Mouse (Mus musculus): Measurements from ENCODE around the gene Samhd1. TPM values are rescaled to one million over a fixed set of nuclear protein-coding genes. Genes with fewer than 3 reads are reported as not detected.

The Samhd1 gene
- polyA plus RNA-seq, 1 experiment from 2014 or later, result 17.3 TPM

DNA sequence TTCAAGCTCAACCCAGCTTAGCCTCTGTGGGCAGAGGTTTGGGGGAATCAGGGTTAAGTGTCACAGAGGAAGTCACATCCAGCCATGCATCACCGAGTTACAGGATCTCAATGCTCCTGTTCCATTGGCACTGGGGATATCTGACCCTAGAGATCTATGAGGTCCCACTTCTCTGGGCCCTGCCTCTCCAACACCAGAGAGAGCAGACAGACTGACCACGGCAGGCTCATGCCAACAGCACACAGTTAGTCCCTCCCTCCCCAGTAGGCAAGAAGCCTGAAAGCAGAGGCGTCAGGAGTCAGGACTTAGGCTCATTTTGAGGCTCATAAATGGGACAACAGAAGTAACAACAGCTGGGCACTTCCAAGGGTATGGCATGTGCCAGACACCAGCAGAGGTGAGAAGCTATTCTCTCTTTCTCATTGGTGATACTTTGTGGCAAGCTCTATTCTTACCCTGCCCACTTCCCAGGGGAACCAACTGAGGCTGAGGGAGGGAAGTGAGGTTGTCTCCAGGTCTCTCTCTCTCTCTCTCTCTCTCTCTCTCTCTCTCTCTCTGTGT is 65.2 kb downstream of the Samhd1 start:
- Histone ChIP-seq H3K27ac (ENCODE audit: low read depth) (peak overlapping the region; percentile 62), H3K27me3 (ENCODE audit: insufficient read depth, low read length) (no peaks in the 10 kb centered on the region), H3K9ac (replicated peaks) (0 out of 2 replicates have a peak overlapping the region, but pooled peaks have one; percentile 7), H3K4me1 (ENCODE audit: insufficient read depth) (peaks cover 46% of the 10 kb centered on the region), H3K9me3 (ENCODE audit: low read length) (no peaks in the 10 kb centered on the region), H3K4me3 (ENCODE audit: low read depth, low read length) (no peak overlapping the region), H3K36me3 (replicated peaks; ENCODE audit: insufficient read depth, low read length) (no peaks in the 10 kb centered on the region), H3K4me2 (ENCODE audit: low read depth, low read length) (0 out of 2 replicates have a peak overlapping the region, but pooled peaks have one; percentile 13)
- ATAC-seq (no peak), DNase-seq (no peak)
- 34% methylated on average over 3 of the region's 3 CpGs for WGBS (ENCODE audit: insufficient replicate concordance)
- TF ChIP-seq CTCF (IDR thresholded peaks at IDR 0.05; ENCODE audit: low read depth), result no peak
- no peak for TF ChIP-seq EP300 (IDR thresholded peaks at IDR 0.05; ENCODE audit: low read depth)

DNA sequence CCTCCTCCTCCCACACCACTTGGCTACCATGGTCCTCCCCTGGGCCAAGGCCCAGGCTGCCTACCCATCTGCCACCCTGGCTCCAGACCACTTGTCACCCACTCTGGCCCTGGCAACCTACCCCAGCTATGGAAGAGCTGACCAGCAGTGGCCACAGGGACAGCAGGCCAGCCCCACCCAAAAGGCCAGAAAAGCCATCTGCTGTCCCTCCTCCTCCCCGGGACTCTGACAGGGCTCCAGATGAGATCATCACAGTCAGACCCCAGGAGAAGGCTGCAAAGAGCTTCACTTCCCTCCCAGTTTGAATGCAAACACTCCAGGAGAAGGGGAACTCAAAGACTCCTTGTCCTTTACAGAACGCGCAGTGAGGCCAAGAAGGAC is 65.7 kb downstream of the Samhd1 start:
- no peaks in the 10 kb centered on the region for H3K9me3 ChIP-seq (ENCODE audit: low read length)
- DNase-seq (no peak), ATAC-seq (no peak)
- H3K4me1 ChIP-seq (ENCODE audit: insufficient read depth), result peaks cover 51% of the 10 kb centered on the region
- no peak overlapping the region for H3K4me3 ChIP-seq (ENCODE audit: low read depth, low read length)
- 44% methylated on average over 3 of the region's 3 CpGs for WGBS (ENCODE audit: insufficient replicate concordance)
- no peaks in the 10 kb centered on the region for H3K36me3 ChIP-seq (replicated peaks; ENCODE audit: insufficient read depth, low read length)
- H3K9ac ChIP-seq (replicated peaks), result 0 out of 2 replicates have a peak overlapping the region, but pooled peaks have one; percentile 7
- no peak for TF ChIP-seq CTCF (IDR thresholded peaks at IDR 0.05; ENCODE audit: low read depth)
- no peak for TF ChIP-seq EP300 (IDR thresholded peaks at IDR 0.05; ENCODE audit: low read depth)
- no peaks in the 10 kb centered on the region for H3K27me3 ChIP-seq (ENCODE audit: insufficient read depth, low read length)
- H3K4me2 ChIP-seq (ENCODE audit: low read depth, low read length), result no peak overlapping the region
- H3K27ac ChIP-seq (ENCODE audit: low read depth), result peak overlapping the region; percentile 62

- DNase-seq, result no peak
- H3K27me3 ChIP-seq (ENCODE audit: insufficient read depth, low read length), result no peaks in the 10 kb centered on the region
- H3K27ac ChIP-seq (ENCODE audit: low read depth), result peak overlapping the region; percentile 62; the same call in 1 of the 2 replicates
- no peak overlapping the region for H3K4me2 ChIP-seq (ENCODE audit: low read depth, low read length)
- H3K4me3 ChIP-seq (ENCODE audit: low read depth, low read length), result no peak overlapping the region
- H3K9me3 ChIP-seq (ENCODE audit: low read length), result no peaks in the 10 kb centered on the region
- no peak overlapping the region for H3K9ac ChIP-seq (replicated peaks)
- peaks cover 56% of the 10 kb centered on the region for H3K4me1 ChIP-seq (ENCODE audit: insufficient read depth)
- 75% methylated on average over 14 of the region's 14 CpGs for WGBS (ENCODE audit: insufficient replicate concordance)
- H3K36me3 ChIP-seq (replicated peaks; ENCODE audit: insufficient read depth, low read length), result no peaks in the 10 kb centered on the region
- no peak for ATAC-seq
- TF ChIP-seq EP300 (IDR thresholded peaks at IDR 0.05; ENCODE audit: low read depth), result no peak
- no peak for TF ChIP-seq CTCF (IDR thresholded peaks at IDR 0.05; ENCODE audit: low read depth)
Measured at GRCm38 (mm10) chr2:157068701-157069354, 66.2 kb downstream of the Samhd1 start.

DNA sequence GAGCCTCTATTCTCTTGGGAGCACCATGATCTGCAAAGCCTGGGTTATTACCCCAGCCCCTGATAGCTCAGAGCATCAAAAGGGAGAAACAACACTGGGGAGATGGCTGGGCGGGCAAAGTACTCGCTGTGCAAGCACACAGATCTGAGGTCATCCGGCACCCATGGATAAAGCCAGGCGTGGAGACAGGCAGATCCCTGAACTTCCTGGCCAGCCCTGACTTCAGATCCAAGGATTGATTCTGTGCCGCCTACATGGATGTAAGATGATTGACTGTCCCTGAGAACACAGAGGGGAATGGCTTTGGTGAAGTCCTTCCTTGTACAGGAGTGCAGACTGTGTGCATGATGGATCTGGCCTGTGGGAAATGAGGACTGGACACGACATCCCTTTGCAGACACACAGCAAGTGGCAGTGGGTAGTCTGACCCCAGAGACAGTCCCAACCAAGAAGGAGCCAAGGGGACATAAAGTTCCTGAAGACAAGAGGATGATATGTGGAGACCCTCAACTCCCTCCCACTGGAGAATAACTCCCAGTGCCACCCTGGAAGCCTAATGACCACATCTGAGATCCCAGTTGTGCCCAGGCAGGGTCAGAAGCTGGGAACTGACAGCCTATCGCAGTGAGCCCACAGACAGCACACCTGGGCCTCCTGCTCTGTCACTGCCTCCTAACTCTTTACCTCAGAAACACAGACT is 68.2 kb downstream of the Samhd1 start:
- ATAC-seq (no peak), DNase-seq (no peak)
- Histone ChIP-seq H3K27ac (ENCODE audit: low read depth) (no peak overlapping the region), H3K9ac (replicated peaks) (no peak overlapping the region), H3K4me1 (ENCODE audit: insufficient read depth) (peaks cover 55% of the 10 kb centered on the region), H3K36me3 (replicated peaks; ENCODE audit: insufficient read depth, low read length) (no peaks in the 10 kb centered on the region), H3K9me3 (ENCODE audit: low read length) (no peaks in the 10 kb centered on the region), H3K4me3 (ENCODE audit: low read depth, low read length) (no peak overlapping the region), H3K4me2 (ENCODE audit: low read depth, low read length) (no peak overlapping the region), H3K27me3 (ENCODE audit: insufficient read depth, low read length) (no peaks in the 10 kb centered on the region)
- WGBS (ENCODE audit: insufficient replicate concordance), result 66% methylated on average over 7 of the region's 7 CpGs
- TF ChIP-seq CTCF (IDR thresholded peaks at IDR 0.05; ENCODE audit: low read depth), result no peak
- no peak for TF ChIP-seq EP300 (IDR thresholded peaks at IDR 0.05; ENCODE audit: low read depth)

- no peak for ATAC-seq
- Histone ChIP-seq H3K27me3 (ENCODE audit: insufficient read depth, low read length) (no peaks in the 10 kb centered on the region), H3K4me1 (ENCODE audit: insufficient read depth) (peaks cover 44% of the 10 kb centered on the region)
Measured at GRCm38 (mm10) chr2:157065879-157066226, 69.2 kb downstream of the Samhd1 start.

More at GRCm38 (mm10) chr2:157065879-157066226, 69.2 kb downstream of the Samhd1 start:
- TF ChIP-seq EP300 (IDR thresholded peaks at IDR 0.05; ENCODE audit: low read depth) (no peak), CTCF (IDR thresholded peaks at IDR 0.05; ENCODE audit: low read depth) (no peak)
- no peak overlapping the region for H3K9ac ChIP-seq (replicated peaks)
- no peak overlapping the region for H3K4me2 ChIP-seq (ENCODE audit: low read depth, low read length)
- H3K27ac ChIP-seq (ENCODE audit: low read depth), result no peak overlapping the region
- H3K36me3 ChIP-seq (replicated peaks; ENCODE audit: insufficient read depth, low read length), result no peaks in the 10 kb centered on the region
- WGBS (ENCODE audit: insufficient replicate concordance), result 66% methylated on average over 7 of the region's 7 CpGs
- H3K9me3 ChIP-seq (ENCODE audit: low read length), result no peaks in the 10 kb centered on the region
- DNase-seq, result no peak
- no peak overlapping the region for H3K4me3 ChIP-seq (ENCODE audit: low read depth, low read length)

All from liver, postnatal 0 days (tissue).